Mouse (Mus musculus): ENCODE data around the gene Mrpl2. TPM values are rescaled to one million over a fixed set of nuclear protein-coding genes. Genes with fewer than 3 reads are reported as not detected.

Mrpl2 gene
- 76.6 and 102 TPM in 2 replicates for polyA plus RNA-seq (2016; fragmentation: Nextera tagmentation; extraction: Ambion mirVana)

- Histone ChIP-seq H3K36me3 (replicated peaks) (peaks cover 30% of the 10 kb centered on the region), H3K4me1 (peaks cover 30% of the 10 kb centered on the region), H3K27ac (peak within 1 kb of the TSS; percentile 82), H3K9me3 (no peaks in the 10 kb centered on the region), H3K27me3 (no peaks in the 10 kb centered on the region), H3K4me2 (peak within 1 kb of the TSS; percentile 83), H3K9ac (peak within 1 kb of the TSS; percentile 85), H3K4me3 (replicated peaks) (peak within 1 kb of the TSS; percentile 81)
- WGBS: under 1% methylated on average over 53 of the region's 53 CpGs
- peak; percentile 76 for ATAC-seq (ENCODE audit: low FRiP score)
These were observed at the start of gene Mrpl2, which contains the start of gene Klc4 for GRCm38 (mm10) chr17:46645561-46646321. TSS of gene Mrpl2 (plus strand) at chr17:46646229. TSS of gene Klc4 (minus strand) at chr17:46646022.

DNA sequence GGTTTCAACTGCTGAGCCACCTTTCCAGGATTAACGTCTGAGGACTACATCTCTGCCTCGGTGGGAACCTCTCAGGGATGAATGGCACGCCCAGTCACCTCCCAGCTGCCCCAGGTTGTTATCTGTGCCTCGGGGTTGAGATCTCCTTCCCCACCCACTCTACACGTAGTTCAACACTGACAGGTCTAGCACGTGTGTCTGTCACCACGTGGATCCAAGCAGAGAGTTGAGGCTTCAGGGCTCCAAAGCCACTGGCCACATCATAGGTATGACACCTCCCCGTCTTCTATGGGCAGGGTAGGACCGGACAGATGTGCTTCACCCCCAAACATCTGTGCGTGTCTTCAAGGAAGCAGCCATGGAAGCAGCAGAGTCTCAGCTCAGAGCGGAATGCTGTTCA lies 48.1 kb upstream of the Mrpl2 start:
- Histone ChIP-seq H3K4me2 (no peak overlapping the region), H3K9ac (no peak overlapping the region), H3K27ac (no peak overlapping the region), H3K36me3 (replicated peaks) (no peaks in the 10 kb centered on the region), H3K4me1 (peaks cover 9% of the 10 kb centered on the region), H3K27me3 (no peaks in the 10 kb centered on the region), H3K9me3 (no peaks in the 10 kb centered on the region), H3K4me3 (replicated peaks) (no peak overlapping the region)
- WGBS: 94% methylated on average over 11 of the region's 11 CpGs
- no peak for ATAC-seq (ENCODE audit: low FRiP score)

DNA sequence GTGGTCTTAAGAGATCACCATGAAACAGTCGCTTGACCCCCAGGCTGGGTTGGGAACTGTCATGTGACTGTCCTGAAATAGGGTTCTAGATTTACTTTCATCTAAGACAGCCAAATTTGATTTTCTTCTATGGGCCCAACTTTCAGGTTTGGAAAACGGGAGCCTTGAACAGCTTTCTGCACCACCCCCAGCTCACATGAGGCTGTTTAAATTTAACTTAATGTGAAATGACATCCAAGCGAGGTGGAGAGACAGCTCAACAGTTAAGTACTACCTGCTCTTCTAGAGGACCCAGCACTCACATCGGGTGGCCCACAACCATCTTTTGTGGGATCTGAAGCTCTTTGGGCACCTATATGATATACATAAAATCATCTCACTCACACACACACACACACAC lies 47.1 kb upstream of the Mrpl2 start:
- ATAC-seq (ENCODE audit: low FRiP score): no peak
- H3K27ac ChIP-seq: no peak overlapping the region
- H3K4me1 ChIP-seq: peaks cover 9% of the 10 kb centered on the region
- no peaks in the 10 kb centered on the region for H3K9me3 ChIP-seq
- H3K36me3 ChIP-seq (replicated peaks): no peaks in the 10 kb centered on the region
- H3K4me3 ChIP-seq (replicated peaks): no peak overlapping the region
- H3K27me3 ChIP-seq: no peaks in the 10 kb centered on the region
- 90% methylated on average over 4 of the region's 4 CpGs for WGBS
- H3K9ac ChIP-seq: no peak overlapping the region
- H3K4me2 ChIP-seq: no peak overlapping the region

- WGBS: 97% methylated on average over 2 of the region's 2 CpGs
- Histone ChIP-seq H3K36me3 (replicated peaks) (no peaks in the 10 kb centered on the region), H3K27me3 (no peaks in the 10 kb centered on the region), H3K27ac (no peak overlapping the region), H3K9me3 (no peaks in the 10 kb centered on the region), H3K9ac (no peak overlapping the region), H3K4me1 (peaks cover 10% of the 10 kb centered on the region), H3K4me3 (replicated peaks) (no peak overlapping the region), H3K4me2 (no peak overlapping the region)
- ATAC-seq (ENCODE audit: low FRiP score): no peak
These were observed 45.5 kb upstream of the Mrpl2 start for GRCm38 (mm10) chr17:46600569-46600968.

- Histone ChIP-seq H3K27me3 (no peaks in the 10 kb centered on the region), H3K36me3 (replicated peaks) (no peaks in the 10 kb centered on the region), H3K4me3 (replicated peaks) (no peak overlapping the region), H3K9ac (no peak overlapping the region), H3K27ac (no peak overlapping the region), H3K4me1 (peaks cover 15% of the 10 kb centered on the region), H3K4me2 (no peak overlapping the region), H3K9me3 (no peaks in the 10 kb centered on the region)
- no peak for ATAC-seq (ENCODE audit: low FRiP score)
- WGBS: 80% methylated on average over 9 of the region's 9 CpGs
These were observed 43.8 kb upstream of the Mrpl2 start for GRCm38 (mm10) chr17:46602212-46602611.

DNA sequence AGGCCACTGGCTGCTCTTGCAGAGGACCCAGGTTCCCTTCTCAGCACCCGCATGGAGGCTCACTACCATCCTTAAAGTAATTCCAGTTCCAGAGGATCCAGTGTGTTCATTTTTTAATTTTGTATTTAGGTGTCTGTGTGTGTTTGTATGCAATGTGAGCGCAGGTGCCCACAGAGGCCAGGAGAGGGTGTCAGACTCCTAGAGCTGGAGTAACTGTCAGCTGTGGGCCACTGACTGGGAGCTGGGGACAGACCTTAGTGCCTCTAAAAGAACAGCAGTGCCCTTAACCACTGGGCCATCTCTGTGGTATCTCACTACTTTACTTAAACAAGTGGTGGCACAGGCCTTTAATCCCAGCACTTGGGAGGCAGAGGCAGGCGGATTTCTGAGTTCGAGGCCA lies 42.8 kb upstream of the Mrpl2 start:
- 96% methylated on average over 4 of the region's 4 CpGs for WGBS
- H3K4me1 ChIP-seq: peaks cover 15% of the 10 kb centered on the region
- H3K4me2 ChIP-seq: no peak overlapping the region
- no peak overlapping the region for H3K27ac ChIP-seq
- no peaks in the 10 kb centered on the region for H3K36me3 ChIP-seq (replicated peaks)
- H3K9ac ChIP-seq: no peak overlapping the region
- no peak for ATAC-seq (ENCODE audit: low FRiP score)
- no peaks in the 10 kb centered on the region for H3K9me3 ChIP-seq
- H3K4me3 ChIP-seq (replicated peaks): no peak overlapping the region
- H3K27me3 ChIP-seq: no peaks in the 10 kb centered on the region

- Histone ChIP-seq H3K9ac (no peak overlapping the region), H3K4me2 (no peak overlapping the region), H3K4me1 (peaks cover 23% of the 10 kb centered on the region), H3K36me3 (replicated peaks) (no peaks in the 10 kb centered on the region), H3K4me3 (replicated peaks) (no peak overlapping the region), H3K9me3 (no peaks in the 10 kb centered on the region), H3K27me3 (no peaks in the 10 kb centered on the region), H3K27ac (peak overlapping the region; percentile 33; the same call in 1 of the 2 replicates)
- no peak for ATAC-seq (ENCODE audit: low FRiP score)
- WGBS: 59% methylated on average over 5 of the region's 5 CpGs
These were observed 40.9 kb upstream of the Mrpl2 start for GRCm38 (mm10) chr17:46605126-46605525.

- WGBS: 77% methylated on average over 12 of the region's 12 CpGs
These were observed 40.0 kb upstream of the Mrpl2 start for GRCm38 (mm10) chr17:46605987-46606386.

DNA sequence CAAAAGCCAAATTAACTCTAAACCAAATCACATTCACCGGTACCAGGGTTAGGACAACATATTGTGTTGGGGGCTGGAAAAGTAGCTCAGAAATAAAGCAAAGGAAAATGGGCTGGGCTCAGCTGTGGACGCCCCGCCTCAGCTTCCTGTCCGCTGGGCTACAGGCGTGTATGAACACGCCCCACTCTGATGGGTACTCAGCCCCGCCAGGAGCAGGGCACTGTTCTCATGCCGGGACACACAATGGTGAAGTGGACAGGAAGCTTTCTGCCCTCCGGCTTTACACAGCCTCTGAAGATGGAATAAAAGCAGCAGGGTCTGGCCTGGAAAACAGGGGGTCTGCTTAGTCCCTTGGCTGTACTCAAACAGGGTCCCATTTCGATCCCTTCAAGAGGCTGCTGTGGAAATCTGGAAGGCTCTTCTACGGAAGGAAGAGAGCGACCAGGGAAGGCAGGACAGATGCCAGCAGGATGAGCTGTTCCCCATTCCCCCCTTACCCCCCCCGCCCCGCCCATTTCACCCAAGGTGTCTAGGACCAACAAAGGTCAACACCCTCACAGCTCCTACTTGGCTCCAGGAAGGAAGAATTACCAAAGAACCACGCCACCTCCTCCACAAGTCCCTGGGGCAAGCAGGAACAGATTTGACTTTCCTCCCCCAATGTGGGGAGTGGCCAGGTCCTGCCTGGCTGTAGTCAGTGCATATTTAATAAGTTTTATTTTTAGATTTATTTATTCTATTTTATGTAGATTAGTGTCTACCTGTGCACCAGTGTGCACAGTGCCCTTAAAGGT lies 36.1 kb upstream of the Mrpl2 start:
- H3K36me3 ChIP-seq (replicated peaks): no peaks in the 10 kb centered on the region
- H3K27me3 ChIP-seq: no peaks in the 10 kb centered on the region
- H3K27ac ChIP-seq: peak overlapping the region; percentile 47
- H3K9me3 ChIP-seq: no peaks in the 10 kb centered on the region
- 63% methylated on average over 15 of the region's 15 CpGs for WGBS
- no peak overlapping the region for H3K4me2 ChIP-seq
- no peak overlapping the region for H3K9ac ChIP-seq
- H3K4me1 ChIP-seq: peaks cover 35% of the 10 kb centered on the region
- no peak overlapping the region for H3K4me3 ChIP-seq (replicated peaks)
- ATAC-seq (ENCODE audit: low FRiP score): no peak

More at GRCm38 (mm10) chr17:46605987-46606386, 40.0 kb upstream of the Mrpl2 start:
- H3K4me2 ChIP-seq: no peak overlapping the region
- peaks cover 23% of the 10 kb centered on the region for H3K4me1 ChIP-seq
- H3K9me3 ChIP-seq: no peaks in the 10 kb centered on the region
- H3K36me3 ChIP-seq (replicated peaks): no peaks in the 10 kb centered on the region
- no peak for ATAC-seq (ENCODE audit: low FRiP score)
- no peaks in the 10 kb centered on the region for H3K27me3 ChIP-seq
- no peak overlapping the region for H3K4me3 ChIP-seq (replicated peaks)
- no peak overlapping the region for H3K9ac ChIP-seq
- no peak overlapping the region for H3K27ac ChIP-seq

DNA sequence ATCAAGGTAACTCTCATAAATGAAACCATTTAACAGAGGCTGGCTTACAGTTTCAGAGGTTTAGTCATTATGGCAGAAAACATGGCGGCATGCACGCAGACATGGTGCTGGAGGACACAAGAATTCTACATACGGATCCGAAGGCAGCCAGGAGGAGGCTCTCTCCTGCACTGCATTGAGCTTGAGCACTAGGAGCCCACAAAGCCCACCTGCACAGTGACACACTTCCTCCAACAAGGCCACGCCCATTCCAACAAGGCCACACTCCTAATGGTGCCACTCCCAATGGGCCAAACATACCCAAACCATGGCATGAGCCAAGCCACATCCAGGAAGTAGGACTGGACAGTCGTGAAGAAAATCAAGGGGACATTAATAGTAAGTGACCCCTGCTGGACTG lies 34.7 kb upstream of the Mrpl2 start:
- no peak for ATAC-seq (ENCODE audit: low FRiP score)
- Histone ChIP-seq H3K27ac (no peak overlapping the region), H3K4me2 (no peak overlapping the region), H3K27me3 (no peaks in the 10 kb centered on the region), H3K36me3 (replicated peaks) (no peaks in the 10 kb centered on the region), H3K4me1 (peaks cover 23% of the 10 kb centered on the region), H3K9me3 (no peaks in the 10 kb centered on the region), H3K9ac (no peak overlapping the region), H3K4me3 (replicated peaks) (no peak overlapping the region)
- 99% methylated on average over 6 of the region's 6 CpGs for WGBS

GRCm38 (mm10) chr17:46612189-46612588 lies 33.8 kb upstream of the Mrpl2 start:
- H3K9me3 ChIP-seq: no peaks in the 10 kb centered on the region
- no peak overlapping the region for H3K9ac ChIP-seq
- 56% methylated on average over 2 of the region's 2 CpGs for WGBS
- H3K27me3 ChIP-seq: no peaks in the 10 kb centered on the region
- H3K36me3 ChIP-seq (replicated peaks): no peaks in the 10 kb centered on the region
- no peak overlapping the region for H3K4me2 ChIP-seq
- ATAC-seq (ENCODE audit: low FRiP score): no peak
- peaks cover 28% of the 10 kb centered on the region for H3K4me1 ChIP-seq
- H3K27ac ChIP-seq: no peak overlapping the region; the same call in 1 of the 2 replicates
- H3K4me3 ChIP-seq (replicated peaks): no peak overlapping the region

GRCm38 (mm10) chr17:46612820-46613219 lies 33.2 kb upstream of the Mrpl2 start:
- no peak for ATAC-seq (ENCODE audit: low FRiP score)
- no peaks in the 10 kb centered on the region for H3K9me3 ChIP-seq
- H3K4me2 ChIP-seq: no peak overlapping the region; the same call in 1 of the 2 replicates
- H3K27ac ChIP-seq: peak overlapping the region; percentile 46; the same call in 1 of the 2 replicates
- H3K36me3 ChIP-seq (replicated peaks): no peaks in the 10 kb centered on the region
- no peaks in the 10 kb centered on the region for H3K27me3 ChIP-seq
- H3K4me1 ChIP-seq: peaks cover 34% of the 10 kb centered on the region
- WGBS: 48% methylated on average over 4 of the region's 4 CpGs
- H3K9ac ChIP-seq: no peak overlapping the region
- no peak overlapping the region for H3K4me3 ChIP-seq (replicated peaks)
